Mouse (Mus musculus) urinary bladder, adult 18-20 months (tissue): Measurements from ENCODE around the gene Gm7978.
"Not testable (repeated sequence)": the region's sequence is repeated elsewhere in the genome, so short reads cannot be mapped to it uniquely, and the experiment has no call there.

ENCODE experiments used
- DNase-seq, 2 experiments: peaks; one replicate each; pipeline ENCODE4 v3.0.0; 2022; ENCODE audit warnings: low spot score in 2 of 2, mixed read lengths in 2 of 2

The Gm7978 gene

DNA sequence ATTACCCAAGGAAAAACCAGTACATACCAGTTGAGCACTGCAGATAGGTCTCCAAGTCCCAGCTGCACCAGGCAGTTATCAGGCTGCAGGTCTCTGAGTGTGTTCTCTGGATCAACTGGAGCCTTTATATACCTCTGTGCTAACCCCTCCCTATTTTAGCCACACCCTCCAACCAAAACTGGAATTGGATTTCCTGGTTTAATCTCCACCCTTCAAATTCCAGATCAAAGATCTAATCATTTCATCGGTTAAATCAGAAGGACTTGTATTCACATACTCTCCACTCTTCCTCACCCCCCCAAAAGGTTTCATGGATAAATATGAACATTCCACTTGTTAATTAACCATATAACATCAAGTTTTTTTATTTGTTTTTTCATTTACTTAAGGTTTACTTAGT is at the start of gene Gm7978:
Gm7978 (minus strand) TSS at position 101 of the 400 bp plus-strand sequence.
- not testable (repeated sequence) for DNase-seq

DNA sequence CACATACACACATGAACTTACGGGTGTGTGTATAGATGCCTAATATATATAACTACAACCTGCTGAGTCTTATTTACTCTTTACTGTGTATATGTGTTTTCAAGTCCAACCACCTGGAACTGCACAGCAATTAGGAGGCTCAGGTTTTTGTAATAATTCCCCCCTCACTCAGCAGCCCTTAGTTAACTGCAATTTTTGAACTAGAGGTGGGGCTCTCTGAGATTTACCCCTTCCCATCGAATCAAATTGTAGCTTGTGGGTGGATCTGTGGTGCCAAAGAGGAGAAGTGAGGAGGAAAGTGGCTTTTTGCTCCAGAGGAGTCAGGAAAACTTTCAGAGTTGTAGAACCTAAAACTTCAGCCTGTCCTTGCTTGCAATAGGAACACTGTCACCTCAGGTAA is 39.7 kb upstream of the Gm7978 start, which contains the start of gene E330014E10Rik:
E330014E10Rik (plus strand) TSS at position 301 of the 400 bp plus-strand sequence.
- DNase-seq = not testable (repeated sequence)

DNA sequence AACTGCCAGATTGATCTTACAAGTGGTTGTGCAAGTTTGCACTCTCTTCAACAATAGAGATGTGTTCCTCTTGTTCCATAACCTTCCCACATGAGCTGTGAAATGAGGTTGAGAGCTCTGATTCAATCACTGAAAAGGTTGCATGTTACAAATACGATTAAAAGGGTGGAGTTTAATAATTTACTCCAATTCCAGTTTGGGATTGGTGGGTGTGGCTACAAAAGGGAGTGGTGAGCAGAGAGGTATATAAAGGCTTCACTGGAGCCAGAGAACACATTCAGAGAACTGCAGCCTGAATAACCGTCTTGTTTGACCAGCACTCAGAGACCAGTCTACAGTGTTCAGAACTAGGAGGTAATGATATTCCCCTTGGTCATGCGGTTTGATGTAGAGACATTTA is 5.7 kb upstream of the Gm7978 start, which contains the start of gene Gm7982:
Gm7982 (plus strand) TSS at position 301 of the 400 bp plus-strand sequence.
- DNase-seq = not testable (repeated sequence)
